Mouse (Mus musculus): ENCODE measurements around the gene Rad51b.

Rad51b gene

DNA sequence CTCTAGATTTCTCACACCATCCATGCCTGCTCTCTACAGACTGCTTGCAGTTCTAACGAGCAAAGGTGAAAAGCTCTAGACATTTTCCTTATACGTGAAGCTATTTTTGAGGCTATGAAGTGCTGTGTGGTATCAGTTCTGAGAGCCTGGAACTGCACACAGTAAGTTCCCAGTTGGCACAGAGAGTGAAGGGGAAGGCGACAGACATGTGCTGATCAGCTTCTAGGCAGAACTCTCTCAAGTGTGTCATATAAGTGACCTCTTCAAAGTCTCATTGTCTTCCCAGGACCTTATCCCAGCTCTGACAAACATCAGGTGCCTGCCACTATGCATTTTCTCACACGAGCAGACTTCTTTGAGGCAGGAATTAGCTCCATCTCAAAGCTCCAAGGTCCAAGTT lies 530.7 kb downstream of the Rad51b start:
- no peak for DNase-seq (ENCODE audit: low read depth, low spot score)

DNA sequence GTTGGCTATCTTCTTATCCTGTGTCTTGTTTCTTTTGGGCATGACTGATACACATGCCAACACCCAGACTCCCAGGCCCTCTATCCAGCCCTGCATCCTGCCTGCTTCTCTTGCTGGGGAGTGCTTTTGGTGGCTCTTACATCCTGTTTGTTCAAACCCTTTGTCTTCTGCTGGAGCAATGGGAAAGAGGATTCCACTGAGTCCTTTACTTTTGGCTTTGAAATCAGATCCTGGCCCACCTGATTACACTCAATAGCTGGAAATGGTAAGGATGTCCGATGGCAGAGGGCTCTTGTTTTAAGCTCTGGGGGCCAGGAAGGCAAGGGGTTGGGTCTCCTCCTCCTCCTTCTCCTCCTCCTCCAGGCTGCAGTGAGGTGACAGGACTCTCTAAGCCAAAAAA lies 533.6 kb downstream of the Rad51b start:
- no peak for DNase-seq (ENCODE audit: low read depth, low spot score)

DNA sequence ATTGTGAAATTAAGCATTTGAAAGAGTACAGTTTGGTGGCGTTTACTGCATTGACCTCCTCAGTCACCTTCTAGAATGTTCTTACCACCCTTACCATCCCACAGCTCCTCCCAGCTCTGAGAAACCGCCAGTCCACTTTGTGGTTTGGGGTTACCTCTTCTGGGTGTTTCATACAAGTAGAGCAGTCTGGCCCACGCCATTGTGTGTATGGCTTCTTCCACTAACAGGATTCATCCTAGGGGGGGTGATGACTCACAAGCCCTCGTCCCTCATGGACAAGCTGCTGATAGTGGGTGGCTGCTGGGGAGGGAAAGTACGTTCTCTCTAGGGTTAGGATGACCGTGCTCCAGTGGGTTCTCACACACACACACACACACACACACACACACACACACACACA lies 535.5 kb downstream of the Rad51b start:
- DNase-seq (ENCODE audit: low read depth, low spot score), result peak; percentile 16

DNA sequence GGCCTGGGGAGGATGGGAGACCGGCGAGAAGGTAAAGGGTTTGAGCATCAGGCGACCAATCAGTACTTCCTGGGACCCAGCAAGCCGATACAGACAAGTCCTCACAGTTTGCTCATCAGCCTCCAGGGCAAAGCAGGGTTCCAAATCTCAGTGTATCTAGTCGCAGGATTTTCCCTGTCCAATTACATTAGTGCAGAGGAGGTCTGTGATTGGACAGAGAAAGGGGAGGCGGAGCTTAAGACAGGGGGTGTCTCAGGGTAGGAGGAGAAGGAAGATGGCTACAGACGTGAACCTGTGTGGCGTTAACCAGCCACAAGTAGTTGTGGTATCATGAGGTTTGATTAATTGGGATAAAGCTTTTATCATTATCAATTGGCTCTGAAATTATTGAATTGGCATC lies 538.4 kb downstream of the Rad51b start:
- no peak for DNase-seq (ENCODE audit: low read depth, low spot score)

DNA sequence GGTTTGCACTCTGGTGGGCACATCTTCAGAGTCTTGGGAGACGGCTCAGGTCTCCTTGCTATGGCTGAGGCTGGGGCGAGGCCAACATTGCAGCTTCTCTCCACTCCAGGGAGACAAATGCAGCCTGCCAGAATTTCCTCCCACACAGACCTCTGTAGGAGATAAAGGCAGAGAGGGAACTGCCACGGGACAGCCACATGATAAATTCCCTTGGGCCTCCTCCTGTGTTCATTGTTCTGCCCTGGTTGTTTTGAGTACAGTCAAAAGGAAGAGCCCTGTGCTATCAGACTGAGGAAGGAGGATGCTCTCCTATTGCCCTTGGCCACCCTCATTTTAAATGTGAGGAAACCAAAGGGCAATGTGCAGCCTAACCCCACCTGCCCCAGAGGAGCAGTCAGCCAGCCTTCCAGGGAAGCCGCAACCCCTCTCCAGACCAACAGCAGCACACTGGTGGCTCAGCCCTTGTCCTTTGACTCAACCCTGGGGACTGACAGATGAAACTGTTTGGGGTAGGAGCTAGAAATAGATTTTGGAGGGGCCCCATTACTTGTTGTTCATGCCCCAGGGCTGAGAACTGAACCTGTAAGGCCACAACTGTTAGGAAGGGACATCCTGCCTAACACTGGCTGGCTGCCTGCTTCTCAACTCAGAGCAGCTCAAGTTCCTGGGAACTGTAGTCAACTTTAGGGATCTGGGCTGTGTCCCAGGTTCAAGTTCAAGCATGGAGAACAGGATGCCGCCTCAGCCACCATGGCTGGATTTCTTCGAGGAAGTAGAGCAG lies 541.3 kb downstream of the Rad51b start:
- no peak for DNase-seq (ENCODE audit: low read depth, low spot score)

DNA sequence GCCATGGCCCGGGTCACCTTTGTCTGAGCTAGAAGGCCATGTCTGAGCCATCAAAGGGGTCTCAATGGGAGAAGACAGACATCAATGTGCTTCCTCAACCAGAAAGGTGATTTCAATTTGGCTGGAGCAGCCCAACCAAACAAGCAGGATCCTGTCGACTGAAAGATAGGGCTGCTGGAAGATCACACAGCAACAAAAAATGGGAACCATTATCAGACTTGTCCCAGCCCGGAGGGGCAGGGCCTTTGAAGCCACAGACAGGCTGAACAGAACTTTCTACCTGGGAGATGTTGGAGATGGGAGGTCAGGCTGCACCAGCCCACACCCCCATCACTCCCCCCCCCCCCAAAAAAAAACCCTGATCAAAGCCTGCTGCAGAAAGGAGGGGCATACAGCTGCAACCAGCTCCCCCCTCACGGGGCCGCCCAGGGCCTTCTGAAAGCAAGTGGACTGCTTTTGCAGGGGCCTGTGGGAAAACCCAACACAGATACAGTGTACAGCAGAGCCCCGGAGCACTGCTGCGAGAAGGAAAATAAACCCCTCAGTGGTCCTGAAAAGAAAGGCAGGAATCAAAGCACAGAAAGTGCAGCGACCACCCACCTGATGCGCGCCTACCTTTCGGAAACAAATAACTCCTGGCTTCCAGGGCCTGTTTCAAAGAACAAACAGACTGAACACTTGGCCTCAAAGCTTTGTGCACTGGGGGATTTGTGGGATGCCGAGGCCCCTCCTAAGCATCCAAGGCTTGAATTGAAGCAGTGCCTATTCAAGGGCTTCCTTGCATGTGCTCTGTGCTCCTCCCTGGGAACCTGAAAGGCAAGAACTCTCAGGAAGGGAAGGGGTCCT lies 542.2 kb downstream of the Rad51b start:
- DNase-seq (ENCODE audit: low read depth, low spot score), result no peak

DNA sequence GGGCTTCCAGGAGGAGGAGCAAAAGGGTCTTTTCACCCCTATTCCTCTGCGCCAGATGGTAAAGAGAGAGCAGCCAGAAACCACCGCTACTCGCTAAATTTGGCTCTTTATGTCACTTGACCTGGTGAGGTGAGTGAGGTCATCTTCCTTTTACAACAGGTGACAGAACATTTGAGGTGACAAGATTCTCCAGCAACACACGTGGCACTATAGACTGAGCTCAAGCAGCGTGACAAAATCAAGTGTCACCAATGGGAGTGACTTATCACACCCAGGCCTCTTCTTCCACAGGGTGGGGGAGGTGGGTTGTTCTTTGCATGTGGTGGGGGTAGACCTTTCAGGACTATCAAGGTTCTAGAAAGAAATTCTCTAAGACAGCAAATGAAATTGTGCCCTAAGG lies 543.4 kb downstream of the Rad51b start:
- DNase-seq (ENCODE audit: low read depth, low spot score), result no peak

DNA sequence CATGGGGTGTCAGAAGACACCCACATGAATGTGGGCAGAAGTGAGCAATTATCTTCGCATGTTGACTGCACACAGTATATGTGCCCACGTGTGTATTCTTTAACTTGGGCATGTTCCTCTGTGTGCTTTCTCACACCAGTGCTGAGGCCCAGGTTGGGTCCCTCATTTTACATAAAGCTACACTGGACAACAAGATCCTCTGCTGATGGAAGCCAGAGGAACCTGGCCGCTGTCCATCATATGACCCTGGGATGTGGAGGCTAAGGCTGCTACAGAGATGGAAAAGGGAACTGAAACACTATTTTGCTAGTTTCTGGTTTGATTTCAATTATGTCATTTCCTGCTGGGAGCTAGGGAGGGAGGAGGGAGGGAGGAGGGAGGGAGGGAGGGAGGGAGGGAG lies 544.2 kb downstream of the Rad51b start:
- no peak for DNase-seq (ENCODE audit: low read depth, low spot score)

DNA sequence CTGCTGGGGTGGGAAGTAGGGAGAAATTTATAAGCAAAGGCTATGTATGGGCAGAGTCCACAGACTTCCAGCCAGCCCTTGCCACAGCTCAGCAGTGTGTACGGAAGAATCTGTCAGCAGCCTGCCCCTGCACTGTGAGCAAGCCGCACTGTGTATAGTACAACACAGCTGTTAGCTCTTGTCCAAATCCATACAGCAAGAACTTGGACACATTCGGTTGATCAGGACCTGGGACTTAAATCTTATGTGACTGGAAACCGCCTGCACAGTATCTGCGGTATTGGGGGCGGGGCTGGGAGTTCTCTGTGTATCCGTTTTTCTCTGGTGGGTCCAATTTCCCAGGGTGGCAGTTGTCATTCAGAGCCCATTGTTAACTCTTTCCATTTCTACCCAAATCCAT lies 545.2 kb downstream of the Rad51b start:
- DNase-seq (ENCODE audit: low read depth, low spot score), result peak; percentile 14

DNA sequence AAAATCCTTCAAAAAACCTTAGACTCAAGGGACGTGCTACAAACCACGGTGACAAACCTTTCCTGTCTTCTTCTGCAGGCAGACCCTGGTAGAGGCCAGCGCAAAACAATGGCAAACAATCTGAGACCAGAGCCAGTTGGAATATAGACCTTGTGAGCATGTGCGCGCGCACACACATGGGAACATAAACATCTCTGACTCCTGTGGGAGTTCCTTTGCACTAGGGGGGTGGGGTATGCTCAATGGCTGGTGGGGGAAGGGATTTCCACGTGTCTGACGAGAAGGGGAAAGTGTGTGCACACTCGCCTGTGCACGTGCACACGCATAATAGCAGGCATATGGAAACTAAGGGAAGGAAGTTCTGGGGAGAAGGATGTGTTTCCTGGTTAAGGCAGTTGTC lies 545.9 kb downstream of the Rad51b start:
- no peak for DNase-seq (ENCODE audit: low read depth, low spot score)

DNA sequence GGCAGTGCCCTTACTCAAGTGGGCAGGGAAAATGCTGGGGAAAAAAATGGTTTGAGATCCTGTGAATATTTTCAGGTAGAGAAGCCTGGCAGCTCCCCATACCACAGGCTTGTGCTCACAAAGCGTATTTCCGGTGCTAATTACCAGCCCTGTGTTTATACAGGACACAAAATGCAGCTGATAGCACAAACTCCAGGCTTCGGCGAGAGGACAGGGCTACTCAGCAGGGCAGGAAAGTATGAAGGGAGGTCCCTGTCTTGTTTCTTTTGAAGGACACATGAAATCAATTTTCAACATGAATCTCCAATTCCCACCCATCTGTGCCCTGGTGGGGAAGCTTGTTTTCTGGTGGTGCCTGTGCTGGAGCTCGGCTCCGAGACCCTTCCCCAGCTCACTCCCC lies 546.4 kb downstream of the Rad51b start:
- DNase-seq (ENCODE audit: low read depth, low spot score), result no peak

DNA sequence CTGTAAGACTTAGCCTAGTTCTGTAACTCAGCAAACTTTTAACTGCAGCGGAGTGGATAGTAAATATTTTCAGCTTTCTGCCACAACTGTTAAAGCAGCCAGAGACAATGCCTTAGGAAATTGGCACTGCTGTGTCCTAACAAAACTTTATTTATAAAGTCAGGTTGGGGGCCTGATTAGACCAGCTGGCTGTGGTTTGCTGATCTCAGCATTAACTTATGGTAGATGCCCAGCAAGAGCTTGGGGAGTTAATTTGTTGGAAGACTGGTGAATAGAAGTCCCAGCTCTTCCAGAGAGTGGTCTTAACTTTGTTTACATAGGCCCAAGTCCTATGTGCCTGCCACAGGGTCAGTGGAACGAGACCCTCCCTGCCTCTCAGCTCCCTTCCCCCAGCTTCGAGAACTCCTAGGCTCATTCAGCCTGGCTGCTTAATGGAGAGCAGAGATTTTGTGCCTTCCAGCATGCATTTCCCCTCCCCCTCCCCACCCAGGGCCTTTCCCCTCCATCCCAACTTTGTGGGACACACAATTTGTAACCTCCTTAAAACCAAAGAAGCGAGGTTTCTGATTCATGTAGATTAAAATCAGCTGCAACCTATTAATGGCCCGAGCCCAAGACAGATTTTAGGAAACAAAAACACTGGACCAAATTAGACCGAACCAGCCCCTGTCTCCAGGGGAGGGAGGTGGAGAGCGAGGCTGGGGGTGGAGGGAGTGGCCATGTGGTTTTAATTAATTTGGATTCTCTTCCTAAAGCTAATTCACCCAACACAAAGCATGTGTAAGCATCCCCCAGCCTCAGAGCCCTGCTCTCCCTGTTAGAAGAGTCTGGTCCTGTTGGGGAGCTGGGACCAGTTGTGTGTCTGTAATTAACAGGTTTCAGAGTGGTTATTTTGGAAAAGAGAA lies 549.4 kb downstream of the Rad51b start:
- no peak for DNase-seq (ENCODE audit: low read depth, low spot score)

DNA sequence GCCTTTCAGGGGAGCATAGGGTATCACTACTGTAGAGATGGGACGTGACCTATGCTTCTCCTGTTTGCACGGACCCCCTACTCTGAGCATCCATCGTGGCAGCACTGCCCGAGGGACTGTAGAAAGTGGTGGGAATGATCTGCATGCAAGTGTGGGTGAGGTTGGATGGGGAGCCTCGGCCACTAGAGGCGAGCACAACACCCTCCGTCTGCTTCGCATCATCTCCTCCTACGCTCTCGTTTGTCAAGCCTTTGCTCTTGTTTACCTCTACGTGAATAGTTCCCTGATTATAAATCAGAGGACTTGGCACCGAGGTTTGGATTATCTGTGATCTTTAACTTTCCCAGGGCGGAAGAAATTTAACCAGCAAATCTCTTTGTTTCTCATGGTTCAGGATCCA lies 551.5 kb downstream of the Rad51b start:
- DNase-seq (ENCODE audit: low read depth, low spot score), result no peak

DNA sequence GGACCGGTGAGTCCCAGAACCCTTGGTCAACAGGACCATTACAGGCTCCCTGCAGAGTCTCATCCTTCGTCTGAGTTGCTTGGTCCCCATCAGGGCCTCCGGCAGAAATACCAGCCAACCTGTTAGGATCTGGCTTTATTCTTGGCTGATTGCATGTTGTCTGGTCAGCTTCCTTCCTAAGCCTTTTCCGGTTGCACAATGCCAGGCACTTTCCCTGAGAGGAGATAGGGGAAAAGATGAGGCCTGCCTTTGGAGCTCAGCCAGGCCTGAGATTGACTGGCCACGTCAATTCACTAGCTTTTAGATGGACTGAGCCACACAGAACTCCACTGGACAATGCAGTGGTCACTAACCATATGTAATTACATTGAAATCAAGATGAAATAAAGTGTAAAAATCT lies 552.9 kb downstream of the Rad51b start:
- DNase-seq (ENCODE audit: low read depth, low spot score), result no peak

DNA sequence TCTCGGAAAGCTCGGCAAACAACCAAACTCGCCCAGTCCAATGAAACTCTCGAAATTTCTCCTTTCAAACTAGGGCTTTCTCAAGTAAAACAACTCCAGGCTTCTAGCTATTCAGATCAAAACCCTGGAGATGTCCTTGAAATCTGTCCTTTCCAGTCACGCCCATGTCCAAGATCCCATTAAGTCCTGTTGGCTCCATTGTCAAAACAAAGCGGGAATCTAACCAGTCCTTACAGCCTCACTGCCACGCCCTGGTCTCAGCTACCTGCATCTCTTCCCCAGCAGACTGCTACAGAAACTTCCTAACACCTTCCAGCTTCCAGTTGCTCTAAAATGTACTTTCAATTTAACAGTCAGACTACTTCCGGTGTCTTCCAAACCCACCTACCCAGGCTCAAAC lies 554.8 kb downstream of the Rad51b start:
- DNase-seq (ENCODE audit: low read depth, low spot score), result no peak

DNA sequence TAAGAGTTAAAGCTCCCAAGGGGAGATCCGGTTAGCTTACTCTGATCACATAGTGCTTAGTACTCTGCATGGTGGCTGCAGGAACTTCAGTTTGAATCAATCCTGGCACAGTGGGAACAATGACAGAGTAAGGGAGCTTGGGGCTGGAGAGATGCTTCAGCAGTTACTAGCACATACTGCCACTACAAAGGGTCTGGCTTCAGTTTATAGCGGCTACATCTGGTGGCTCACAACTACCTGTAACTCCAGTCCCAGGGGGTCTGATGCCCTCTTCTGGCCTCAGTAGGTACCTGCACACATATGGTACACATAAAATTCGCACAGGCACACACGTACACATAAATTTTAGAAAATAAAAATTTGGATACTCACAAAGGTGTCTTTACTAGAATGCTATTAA lies 555.5 kb downstream of the Rad51b start:
- DNase-seq (ENCODE audit: low read depth, low spot score), result no peak

DNA sequence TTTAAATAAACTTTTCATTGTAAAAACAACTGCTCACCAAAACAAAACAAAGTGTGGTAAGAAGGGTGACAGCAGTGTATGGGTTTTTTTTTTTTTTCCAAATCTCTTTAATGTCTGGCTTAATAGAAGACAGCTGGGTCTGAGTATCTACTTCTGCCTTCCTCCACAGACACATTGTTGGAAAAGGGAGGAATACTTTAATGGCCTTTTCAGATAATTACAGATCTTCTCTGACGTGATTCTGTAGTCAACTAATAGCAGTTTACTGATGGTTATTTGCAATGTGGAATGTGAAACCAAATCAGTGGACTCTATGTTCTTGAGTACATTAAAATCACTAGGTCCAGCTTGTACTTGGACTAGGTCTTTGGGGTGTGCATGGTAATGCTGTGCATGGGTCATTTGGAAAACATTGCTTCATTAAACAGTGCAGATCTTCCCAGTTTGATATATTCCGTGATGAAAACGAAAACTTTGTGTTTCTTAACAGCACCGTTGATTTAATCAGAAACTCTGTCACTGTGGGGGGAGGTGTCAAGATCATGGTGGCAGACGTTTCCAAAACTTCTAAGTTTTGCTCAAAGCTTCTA lies 556.9 kb downstream of the Rad51b start:
- DNase-seq (ENCODE audit: low read depth, low spot score), result no peak

DNA sequence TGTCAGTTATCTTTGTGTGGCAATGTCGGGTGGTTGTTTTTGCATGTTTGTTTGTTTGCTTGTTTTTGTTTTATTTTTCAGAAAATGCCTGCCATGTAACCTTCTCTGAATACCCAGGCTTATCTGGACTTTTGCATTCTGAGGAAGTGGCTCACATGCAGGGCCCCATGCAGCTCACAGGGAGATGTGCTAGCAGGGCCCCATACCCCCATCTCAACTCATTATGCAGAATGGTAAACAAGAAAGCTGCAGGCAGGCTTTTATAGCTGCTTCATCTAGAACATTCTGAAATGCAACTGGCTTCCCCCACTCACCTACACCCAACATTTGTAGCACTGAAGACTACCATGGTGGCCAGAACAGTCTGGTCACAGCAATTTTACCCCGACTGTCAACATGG lies 557.4 kb downstream of the Rad51b start:
- peak; percentile 14 for DNase-seq (ENCODE audit: low read depth, low spot score)

DNA sequence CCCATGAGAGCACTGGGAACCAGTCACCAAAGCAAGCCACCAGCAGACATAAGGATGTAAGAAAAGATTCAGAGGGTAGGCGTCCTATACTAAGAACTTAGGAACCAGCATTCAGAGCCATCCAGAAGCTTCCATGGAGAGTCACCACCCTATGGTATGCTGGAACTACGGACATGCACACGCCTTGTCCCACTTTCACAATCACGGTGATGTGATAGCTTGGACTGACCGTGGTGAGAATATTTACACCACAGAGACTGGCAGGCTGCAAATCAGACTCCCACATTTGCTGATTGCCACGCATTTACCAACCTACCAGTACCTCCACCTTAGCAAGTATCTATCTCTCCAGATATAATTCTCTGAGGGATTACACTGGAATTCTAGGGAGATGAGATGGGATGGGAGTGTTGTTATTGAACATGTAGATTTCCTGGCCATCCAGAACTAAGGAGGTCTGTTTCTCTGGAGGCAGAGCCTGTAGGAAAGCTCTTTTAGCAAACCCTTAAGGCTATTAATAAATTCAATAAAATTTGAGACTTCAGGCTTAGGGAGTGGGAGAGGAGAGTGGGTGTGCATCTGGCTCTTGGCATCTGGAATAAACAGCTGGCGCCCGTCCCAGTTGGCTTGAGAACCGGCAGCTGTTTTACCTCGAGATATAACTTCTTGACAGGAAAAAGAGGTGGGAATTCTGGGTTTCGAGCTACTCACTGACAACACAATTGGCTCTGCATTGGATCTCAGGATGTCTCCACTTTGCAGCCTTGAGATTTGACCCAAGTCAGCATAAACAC lies 559.2 kb downstream of the Rad51b start:
- DNase-seq (ENCODE audit: low read depth, low spot score), result no peak

DNA sequence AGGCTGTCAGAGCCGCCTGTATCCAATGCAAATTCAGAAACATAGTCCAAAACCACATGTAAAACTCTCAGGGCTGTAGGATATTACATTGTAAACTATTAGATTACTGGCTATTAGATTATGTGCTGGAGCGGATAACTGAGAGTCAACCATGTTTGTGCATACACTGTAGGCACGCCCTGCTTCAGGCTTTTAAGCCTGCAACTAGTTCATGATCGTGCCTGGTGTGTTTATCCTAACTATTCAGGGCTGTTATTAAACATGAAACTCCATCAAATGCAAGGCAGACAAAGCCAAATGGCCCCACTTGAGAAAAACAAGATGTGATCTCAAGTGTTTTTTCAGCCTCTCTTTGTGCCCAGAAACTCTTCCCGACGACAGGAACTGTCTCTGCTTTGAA lies 560.6 kb downstream of the Rad51b start:
- DNase-seq (ENCODE audit: low read depth, low spot score), result no peak

DNA sequence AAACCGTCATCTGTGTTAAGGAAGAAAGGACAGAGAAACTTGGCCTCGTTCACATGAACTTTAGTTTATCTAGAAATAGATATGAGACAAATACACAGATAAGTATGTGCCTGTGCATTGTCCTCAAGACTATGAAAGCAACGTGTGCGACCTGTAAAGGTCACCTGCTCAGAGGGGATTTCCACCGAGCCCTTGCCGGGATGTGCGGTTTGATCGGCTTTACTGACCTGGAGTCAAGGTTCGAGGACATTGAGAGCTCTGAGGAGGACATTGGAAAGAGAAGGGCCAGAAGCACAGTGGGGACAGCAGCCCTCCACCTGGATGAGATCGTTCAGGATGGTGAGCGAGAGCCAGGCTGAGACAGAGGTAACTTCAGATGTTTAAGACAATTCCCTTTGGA lies 561.3 kb downstream of the Rad51b start:
- DNase-seq (ENCODE audit: low read depth, low spot score), result no peak
